Mouse (Mus musculus) bone marrow macrophage, adult 2 months (primary cell): ENCODE results near the gene Txn2.

Experiments
- CTCF ChIP-seq: IDR thresholded peaks from 2 replicates; pipeline ENCODE4 v1.5.1; 2012; ENCODE audit warnings: low read depth, mild to moderate bottlenecking, low read length, moderate library complexity
- POLR2A ChIP-seq: IDR thresholded peaks from 2 replicates; pipeline ENCODE4 v1.6.1; 2012; ENCODE audit warnings: mild to moderate bottlenecking, low read depth, low read length, borderline replicate concordance

DNA sequence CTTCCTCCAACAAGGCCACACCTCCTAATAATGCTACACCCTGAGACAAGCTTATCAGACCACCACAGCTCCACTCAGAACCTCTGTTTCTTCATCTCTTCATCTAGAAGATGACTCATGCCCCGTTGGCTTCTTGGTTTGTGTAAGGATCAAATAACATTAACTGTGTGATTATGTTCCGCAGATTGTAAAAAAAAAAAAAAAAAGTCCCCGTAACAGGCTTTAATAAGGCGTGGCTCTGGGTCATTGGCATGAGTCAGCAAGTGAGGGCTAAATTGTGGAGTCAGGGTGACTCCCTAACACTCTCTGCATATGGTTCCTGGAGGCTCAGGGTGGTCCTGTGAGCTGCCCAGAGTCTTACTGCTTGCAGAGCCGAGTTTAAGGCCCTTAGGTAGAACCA, 47.1 kb downstream of the Txn2 start:
- TF ChIP-seq CTCF (no peak), POLR2A (no peak)
